ENCODE assay signal across 9 mouse cellular contexts in genomic region chr11:57827915-57828545, GRCm38 (mm10). TPM values are rescaled to one million over a fixed set of nuclear protein-coding genes. Genes with fewer than 3 reads are reported as not detected.
DNase-seq lines count a peak whose midpoint lies in the region; ATAC-seq lines count a peak whose summit lies in the region.
"Had no signal": no experiment of that assay in that cellular context is flagged by ENCODE, and none has a peak within 500 bp of the region (broad histone marks: within the 10 kb centered on the region; RNA-seq: fewer than 3 reads in every experiment).

No protein-coding gene starts in this region.

- peak overlapping the region; percentile 40 for H3K4me2 ChIP-seq in forebrain, embryonic 16.5 days (ENCODE audit: low read length)
- peak overlapping the region; percentile 51 for H3K4me2 ChIP-seq in neural tube, embryonic 12.5 days (replicated peaks)

- H3K9me3 ChIP-seq in forebrain, embryonic 16.5 days (ENCODE audit: control insufficient read depth, low read length): no peaks in the 10 kb centered on the region
- no peaks in the 10 kb centered on the region for H3K9me3 ChIP-seq in neural tube, embryonic 12.5 days

- WGBS in forebrain, embryonic 16.5 days: under 1% methylated on average over 33 of the region's 33 CpGs
- WGBS in neural tube, embryonic 12.5 days: under 1% methylated on average over 33 of the region's 33 CpGs

- H3K4me3 ChIP-seq in forebrain, embryonic 16.5 days (replicated peaks; ENCODE audit: low read length): peak overlapping the region; percentile 26; the same call in 1 of the 2 replicates
- H3K4me3 ChIP-seq in neural tube, embryonic 12.5 days: peak overlapping the region; percentile 22
- H3K4me3 ChIP-seq: erythroblast, embryonic 14.5 days had no signal

- H3K36me3 ChIP-seq in forebrain, embryonic 16.5 days (ENCODE audit: control insufficient read depth, insufficient read depth): no peaks in the 10 kb centered on the region
- H3K36me3 ChIP-seq in neural tube, embryonic 12.5 days: no peaks in the 10 kb centered on the region

- H3K4me1 ChIP-seq in forebrain, embryonic 16.5 days (replicated peaks; ENCODE audit: control insufficient read depth, insufficient read depth, low read length): peaks cover 15% of the 10 kb centered on the region
- H3K4me1 ChIP-seq in neural tube, embryonic 12.5 days: peaks cover 9% of the 10 kb centered on the region; the same call in 1 of the 2 replicates

- ATAC-seq in forebrain, embryonic 16.5 days: 0 out of 2 replicates have a peak, but pooled peaks have one; percentile 12
- no peak for ATAC-seq in neural tube, embryonic 12.5 days (ENCODE audit: low FRiP score, low read depth)

- no peak overlapping the region for H3K9ac ChIP-seq in forebrain, embryonic 16.5 days (replicated peaks; ENCODE audit: low read depth, low read length)
- H3K9ac ChIP-seq in neural tube, embryonic 12.5 days: 0 out of 2 replicates have a peak overlapping the region, but pooled peaks have one; percentile 26

- no peak overlapping the region for H3K27ac ChIP-seq in forebrain, embryonic 16.5 days (ENCODE audit: low read length)
- no peak overlapping the region for H3K27ac ChIP-seq in neural tube, embryonic 12.5 days

- peak; percentile 32 for DNase-seq in adrenal gland, postnatal 10 days
- DNase-seq in adrenal gland, adult 2 months: no peak
- peak; percentile 23 for DNase-seq in CD4-positive helper T cell, adult 2 months (ENCODE audit: low read depth, low spot score)
- DNase-seq in kidney, postnatal 10 days: peak; percentile 44
- no peak for DNase-seq in left cerebral cortex, postnatal 25 days (ENCODE audit: low spot score in 2 of 2)
- no peak for DNase-seq in spleen, postnatal 10 days (ENCODE audit: low spot score in 2 of 2)

- intact Hi-C loops in left cerebral cortex, postnatal 25 days (cut with DNase I): no loop called here

- peaks cover 64% of the 10 kb centered on the region for H3K27me3 ChIP-seq in forebrain, embryonic 16.5 days (replicated peaks; ENCODE audit: control insufficient read depth, insufficient read depth, low read length)
- H3K27me3 ChIP-seq in neural tube, embryonic 12.5 days (replicated peaks): peaks cover 81% of the 10 kb centered on the region

RNA-seq across cellular contexts. Expression of gene Hand1, which starts 4.6 kb away (rescaled TPM):
- total RNA-seq in adrenal gland, postnatal 10 days (2021): 10 to 100 TPM; 10.2 to 17.2 TPM
- 10 to 100 TPM in 1 of 2 experiments, 1 to 10 TPM in 1; 7.7 to 18.8 TPM for total RNA-seq in adrenal gland, adult 2 months (2021)
- polyA plus RNA-seq in adrenal gland, adult 2 months (2012; rRNA removed): 23.8 and 35.6 TPM in 2 replicates
- not detected in 2 replicates for polyA plus RNA-seq in forebrain, embryonic 16.5 days (2015; fragmentation: Nextera tagmentation; extraction: Ambion mirVana)
- 0.20 TPM in 2 replicates for polyA plus RNA-seq in neural tube, embryonic 12.5 days (2016; fragmentation: Nextera tagmentation; extraction: Ambion mirVana)
- total RNA-seq in left cerebral cortex, postnatal 25 days (2021): not detected
- polyA plus RNA-seq: erythroblast, embryonic 14.5 days had no signal

RNA-seq across cellular contexts. Expression of gene Sap30l, which starts 26.6 kb away (rescaled TPM):
- total RNA-seq in adrenal gland, postnatal 10 days (2021): 10 to 100 TPM; 36.4 to 36.6 TPM
- 10 to 100 TPM; 55.8 to 55.9 TPM for total RNA-seq in adrenal gland, adult 2 months (2021)
- polyA plus RNA-seq in adrenal gland, adult 2 months (2012; rRNA removed): 77.8 and 86.8 TPM in 2 replicates
- polyA plus RNA-seq in forebrain, embryonic 16.5 days (2015; fragmentation: Nextera tagmentation; extraction: Ambion mirVana): 5.8 and 7.9 TPM in 2 replicates
- 18.6 and 22.2 TPM in 2 replicates for polyA plus RNA-seq in neural tube, embryonic 12.5 days (2016; fragmentation: Nextera tagmentation; extraction: Ambion mirVana)
- 10 to 100 TPM; 50.4 to 50.9 TPM for total RNA-seq in left cerebral cortex, postnatal 25 days (2021)

Comparison
In these comparisons a context has a peak if more than half of its experiments do, and no peak if none do; other contexts are left out.
1. DNase-seq: peak in adrenal gland, postnatal 10 days (single experiment), CD4-positive helper T cell, adult 2 months (single experiment) and kidney, postnatal 10 days (single experiment); none in adrenal gland, adult 2 months (single experiment), left cerebral cortex, postnatal 25 days (0 of 2) and spleen, postnatal 10 days (0 of 2).
2. RNA of gene Hand1, which starts 4.6 kb away (total RNA-seq): 7.7 to 18.8 TPM in adrenal gland, adult 2 months and 10.2 to 17.2 TPM in adrenal gland, postnatal 10 days; not detected in left cerebral cortex, postnatal 25 days; every median in the first group is over 4 times any median in the second.